Mouse (Mus musculus) adrenal gland (tissue): ENCODE results near the gene Vil1.

Experiments
- intact Hi-C: fragments of 180-260 bp; cut with DNase I; formaldehyde crosslinking; loops from one replicate; pipeline ENCODE4 v1.15.1; 2025
- microRNA-seq, 2 experiments: library from miRNA; unstranded; fragments of <30 nt; microRNA quantifications; one replicate each; pipeline ENCODE4; 2019

Vil1 gene

DNA sequence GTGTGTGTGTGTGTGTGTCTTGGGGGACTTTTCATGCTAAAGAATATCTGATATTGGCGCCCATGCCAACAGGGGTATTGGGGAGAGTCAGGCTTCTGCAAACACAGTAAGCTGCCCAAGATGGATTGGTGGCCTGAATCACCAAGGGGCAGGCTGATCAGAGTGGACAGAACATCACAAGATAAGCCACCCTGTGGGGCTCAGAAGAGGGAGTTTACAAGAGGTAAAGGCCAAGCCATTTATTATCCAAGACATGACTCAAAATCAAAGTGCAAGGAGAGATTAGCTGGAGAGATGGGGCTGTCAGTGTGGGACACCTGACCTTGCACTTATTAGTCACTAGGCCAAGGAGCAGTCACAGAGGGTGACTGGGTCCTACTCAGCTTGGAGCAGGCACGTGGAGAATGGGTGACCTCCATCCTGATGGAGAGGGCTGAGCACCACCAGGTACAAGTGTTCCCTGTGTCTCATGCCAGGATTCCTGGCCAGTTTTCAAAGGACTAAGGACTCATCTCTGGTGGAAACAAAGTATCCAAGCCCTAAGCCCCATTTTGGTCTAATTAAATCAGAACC lies 2.7 kb downstream of the Vil1 start:
- intact Hi-C loops, result no loop called here

DNA sequence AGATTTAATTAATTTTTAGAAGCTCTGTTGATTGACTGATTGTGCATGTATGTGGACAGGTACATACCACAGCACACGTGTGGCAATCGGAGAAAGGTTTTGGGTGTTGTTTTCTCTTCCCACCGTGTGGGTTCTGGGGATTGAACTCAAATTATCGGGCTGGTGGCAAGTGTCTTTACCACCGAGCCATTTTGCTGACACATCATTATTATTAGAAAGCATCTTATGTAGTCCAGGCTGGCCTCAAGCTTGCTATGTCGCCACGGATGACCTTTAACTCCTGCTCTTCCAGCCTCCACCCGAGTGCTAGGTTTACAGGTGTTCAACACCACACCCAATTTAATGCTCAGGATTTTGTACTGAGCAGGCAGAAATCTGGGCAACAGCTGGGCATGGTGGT lies 3.5 kb downstream of the Vil1 start:
- intact Hi-C loops, result no loop called here

DNA sequence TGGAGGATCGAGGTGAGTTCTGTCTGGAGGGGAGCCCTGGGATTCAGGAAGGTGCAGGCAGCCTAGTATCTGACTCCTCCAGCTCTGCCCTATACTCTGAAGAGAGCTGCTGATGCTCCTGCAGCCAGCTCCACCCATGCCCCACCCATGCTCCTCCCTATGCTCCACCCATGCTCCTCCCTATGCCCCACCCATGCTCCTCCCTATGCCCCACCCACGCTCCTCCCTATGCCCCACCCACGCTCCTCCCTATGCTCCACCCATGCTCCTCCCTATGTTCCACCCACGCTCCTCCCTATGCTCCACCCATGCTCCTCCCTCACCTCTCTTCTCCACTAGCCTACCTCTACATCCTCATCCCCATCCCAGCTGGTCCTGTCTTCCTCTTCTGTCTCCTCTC lies 6.0 kb downstream of the Vil1 start:
- intact Hi-C loops, result no loop called here

DNA sequence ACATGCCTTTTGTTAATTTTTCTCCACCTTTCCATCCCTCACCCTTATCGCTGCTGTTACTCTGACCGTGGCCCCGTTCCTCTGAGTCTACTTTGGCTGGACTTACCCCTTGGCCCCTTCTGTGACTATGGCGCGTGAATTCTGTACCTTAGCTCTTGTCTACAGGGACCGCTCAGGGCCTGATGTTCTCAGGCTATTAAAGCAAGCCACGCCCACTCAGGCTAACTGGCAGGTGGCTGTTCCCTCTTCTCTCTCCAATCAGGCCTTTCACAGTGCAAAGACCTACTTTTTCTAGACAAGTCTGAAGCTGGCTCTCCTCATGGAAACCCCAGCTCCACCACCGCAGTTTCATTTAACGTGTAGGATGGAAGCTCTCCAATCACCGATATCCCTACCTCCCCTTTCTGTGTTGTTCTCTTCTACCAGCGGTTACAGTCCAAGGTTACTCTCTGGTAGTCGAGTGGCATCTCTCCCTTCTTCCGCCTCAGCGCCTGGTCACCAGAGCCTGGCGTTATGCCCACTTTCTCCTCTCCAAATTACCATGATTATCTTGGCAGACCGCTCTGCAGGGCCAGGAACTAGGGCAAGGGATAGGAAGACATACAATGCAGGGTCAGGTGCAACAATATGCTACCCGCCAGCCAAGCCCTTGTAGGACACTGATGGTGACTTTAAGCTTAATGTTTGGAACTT lies 9.7 kb downstream of the Vil1 start:
- intact Hi-C loops, result no loop called here

DNA sequence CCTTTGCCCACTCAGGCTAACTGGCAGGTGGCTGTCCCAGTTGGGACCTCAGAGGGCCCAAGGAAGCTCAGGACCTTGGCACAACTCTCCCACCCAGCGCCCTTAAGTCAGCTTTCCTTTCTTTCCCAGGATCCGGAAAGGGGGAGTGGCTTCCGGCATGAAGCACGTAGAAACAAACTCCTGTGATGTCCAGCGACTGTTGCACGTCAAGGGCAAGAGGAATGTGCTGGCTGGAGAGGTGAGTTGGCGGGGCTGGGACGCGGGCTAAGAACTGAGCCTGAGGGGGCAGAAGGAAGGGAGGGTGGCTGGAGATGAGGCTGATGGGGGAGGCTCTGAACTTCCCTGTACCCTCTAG lies 10.2 kb downstream of the Vil1 start:
- intact Hi-C loops, result no loop called here

DNA sequence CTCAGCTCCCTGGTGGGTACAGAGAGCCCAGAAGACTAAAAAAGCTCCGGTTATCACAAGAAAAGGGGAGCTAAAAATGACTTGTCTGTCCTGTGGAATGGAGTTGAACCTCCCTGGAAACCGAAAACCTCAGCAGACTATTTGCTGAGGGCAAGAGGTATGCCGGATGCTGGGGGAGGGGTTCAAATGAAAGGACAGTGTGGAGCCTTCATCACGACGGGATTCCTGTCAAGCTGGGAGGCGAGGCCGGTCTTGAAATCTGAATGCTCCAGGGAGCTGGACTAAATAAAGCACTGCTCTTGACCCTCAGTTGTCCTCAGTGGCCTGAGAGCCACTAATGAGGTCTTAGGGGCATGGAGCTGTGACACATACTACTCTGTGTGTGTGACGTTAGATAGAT lies 14.0 kb downstream of the Vil1 start:
- intact Hi-C loops, result no loop called here

DNA sequence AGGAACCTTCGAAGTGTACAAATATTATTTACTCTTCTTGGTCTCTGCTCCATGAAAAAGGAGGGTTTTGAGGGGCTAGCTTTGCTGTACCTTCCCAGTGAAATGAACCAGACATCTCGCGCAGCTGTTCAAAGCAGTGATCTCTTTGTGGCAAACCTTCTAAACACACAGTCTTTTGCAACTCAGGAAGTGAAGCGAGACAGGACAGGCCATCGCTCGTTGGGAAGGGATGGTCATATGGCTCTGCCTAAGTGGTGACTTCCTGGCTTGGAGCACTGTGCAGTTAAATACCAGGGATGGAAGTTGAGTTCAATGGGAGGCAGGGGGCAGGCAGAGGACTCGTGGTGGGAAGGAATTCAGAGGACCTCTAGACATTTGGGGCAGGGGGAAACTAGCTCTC lies 16.7 kb downstream of the Vil1 start:
- intact Hi-C loops, result no loop called here

DNA sequence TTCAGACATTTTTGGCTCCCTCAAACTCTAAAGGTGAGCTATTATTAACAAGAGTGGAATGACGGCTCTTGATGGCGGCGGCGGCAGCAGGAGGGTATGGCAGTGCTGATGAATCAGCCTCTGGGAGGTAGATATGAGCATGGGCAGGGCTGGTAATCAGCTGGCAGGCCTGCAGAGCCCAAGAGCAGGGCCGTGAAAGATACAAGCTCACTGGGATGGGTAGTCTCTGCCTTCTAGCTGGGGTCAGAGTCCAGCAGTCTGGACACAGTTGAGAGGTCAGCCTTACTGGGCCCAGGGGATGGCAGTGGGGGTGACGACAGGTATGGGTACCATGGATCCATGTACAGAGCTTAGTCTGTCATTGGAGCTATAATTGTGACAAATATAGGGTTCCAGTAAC lies 24.0 kb downstream of the Vil1 start:
- intact Hi-C loops, result no loop called here

DNA sequence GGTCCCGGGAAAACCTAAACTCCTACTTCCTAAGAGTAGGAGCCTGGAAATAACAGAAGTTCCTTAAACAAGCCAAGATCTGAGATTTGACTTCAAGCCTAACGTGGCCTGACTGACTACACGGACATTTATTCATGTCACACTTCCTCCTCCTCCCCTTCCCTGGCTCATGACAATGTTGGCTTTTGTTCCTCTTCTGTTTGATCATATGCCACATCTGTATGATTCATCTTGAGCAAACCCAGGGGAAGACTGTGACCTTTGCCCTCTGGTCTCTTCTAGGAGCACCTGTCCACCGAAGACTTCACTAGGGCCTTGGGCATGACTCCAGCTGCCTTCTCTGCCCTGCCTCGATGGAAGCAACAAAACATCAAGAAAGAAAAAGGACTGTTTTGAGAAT lies 25.4 kb downstream of the Vil1 start:
- intact Hi-C loops, result no loop called here

DNA sequence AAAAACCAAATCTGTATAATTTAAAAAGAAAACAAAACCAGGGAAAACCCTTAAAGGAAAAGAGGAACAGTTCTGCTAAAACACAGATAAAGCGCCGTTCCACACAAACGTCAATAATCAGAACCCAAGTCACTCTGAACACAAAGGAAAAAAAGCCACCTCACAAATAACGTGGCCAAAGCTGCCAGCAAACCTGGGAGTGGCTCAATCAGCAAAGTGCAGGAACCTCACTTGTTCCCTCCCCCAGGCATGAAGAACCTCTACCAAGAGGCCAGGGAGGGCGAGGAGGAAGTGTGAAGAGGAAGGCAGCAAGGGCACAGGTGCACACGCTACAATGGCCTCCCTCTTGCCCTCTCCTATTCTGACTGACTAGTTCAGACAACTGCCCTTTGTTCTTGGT lies 26.4 kb downstream of the Vil1 start:
- intact Hi-C loops, result no loop called here

DNA sequence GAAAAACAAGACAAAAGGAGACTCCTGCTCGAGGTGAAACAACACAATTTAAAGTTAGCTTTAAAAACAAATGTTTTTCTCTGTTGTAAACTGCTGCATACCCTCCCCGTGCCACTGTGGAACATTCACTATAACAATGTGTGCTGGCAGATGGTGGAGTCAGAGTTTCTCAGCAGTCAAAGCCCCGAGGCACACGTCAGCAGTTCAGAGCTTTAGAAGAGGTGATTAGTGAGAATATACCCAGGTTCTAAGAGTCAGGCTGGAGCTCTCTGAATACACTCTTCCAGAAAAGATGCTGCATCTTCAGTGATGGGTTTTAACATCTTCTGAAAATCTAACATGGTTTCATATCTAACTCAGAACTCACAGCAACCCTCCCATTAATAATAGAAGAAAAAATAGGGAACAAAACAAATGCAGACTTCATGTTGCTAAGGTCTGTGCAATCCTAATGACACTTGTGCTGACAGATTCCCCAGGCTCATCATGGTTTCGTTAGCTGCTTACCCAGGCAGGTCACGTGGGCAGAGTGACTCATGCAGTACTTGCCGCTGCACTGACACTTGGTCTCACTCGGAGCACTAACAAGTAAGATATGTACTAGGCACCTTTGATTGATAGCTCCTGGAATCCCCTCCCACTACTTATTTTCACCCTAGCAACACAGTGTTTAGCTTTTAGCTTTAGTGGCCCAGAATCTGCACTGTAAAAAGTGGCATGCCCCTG lies 28.7 kb downstream of the Vil1 start:
- intact Hi-C loops, result no loop called here

DNA sequence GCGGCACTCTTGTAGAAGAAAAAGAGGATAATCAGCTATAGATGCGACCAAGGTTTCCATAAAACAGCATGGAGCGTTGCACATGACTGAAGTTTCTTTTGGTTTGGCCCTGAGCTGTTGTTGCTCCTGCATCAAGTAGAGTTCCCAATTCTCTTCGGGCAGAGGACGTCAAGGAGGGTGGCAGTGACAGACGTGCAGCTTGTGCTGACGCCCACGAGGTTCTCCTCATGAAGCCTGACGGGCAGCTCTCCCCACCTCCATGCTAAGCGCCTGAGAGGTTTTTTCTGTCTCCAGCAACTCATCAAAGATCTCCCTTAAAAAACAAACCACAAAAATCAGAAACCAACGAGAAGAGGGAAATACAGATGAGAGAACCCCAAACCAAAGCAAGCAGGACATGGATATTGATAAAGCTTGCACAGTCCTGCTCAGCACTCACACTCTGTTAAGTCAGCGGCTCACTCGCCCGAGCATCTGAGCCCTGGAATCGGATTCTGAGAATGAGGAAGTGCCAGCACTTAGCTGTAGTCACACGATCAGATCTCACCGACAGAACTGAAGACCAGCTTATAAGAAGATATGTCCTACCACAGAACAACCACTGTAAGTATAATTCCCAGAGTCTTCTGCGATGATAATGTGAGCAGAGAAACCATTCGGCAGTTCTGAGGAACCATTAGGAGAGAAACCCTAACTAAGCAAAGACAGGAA lies 30.1 kb downstream of the Vil1 start:
- intact Hi-C loops, result no loop called here

DNA sequence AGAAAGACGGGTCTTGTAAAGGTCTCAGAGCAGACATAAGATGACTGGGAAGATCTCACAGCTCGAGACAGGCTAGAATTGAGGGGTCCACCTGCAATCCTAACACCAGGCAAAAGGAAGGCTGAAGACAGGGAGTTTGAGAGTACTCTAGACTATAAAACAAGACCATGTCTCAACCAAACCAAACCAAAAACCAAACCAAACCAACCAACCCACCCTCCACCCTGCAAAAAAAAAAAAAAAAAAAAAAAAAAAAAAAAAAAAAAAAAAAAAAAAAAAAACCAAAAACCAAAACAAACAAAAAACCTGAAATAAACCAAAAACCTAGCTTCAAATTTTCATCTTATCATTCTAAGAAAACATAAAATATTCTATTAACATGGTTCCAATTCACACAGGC lies 35.4 kb downstream of the Vil1 start:
- intact Hi-C loops, result loop anchor here (10.0 kb wide), 1 partner anchor 240 kb away; no protein-coding TSS in a partner anchor

DNA sequence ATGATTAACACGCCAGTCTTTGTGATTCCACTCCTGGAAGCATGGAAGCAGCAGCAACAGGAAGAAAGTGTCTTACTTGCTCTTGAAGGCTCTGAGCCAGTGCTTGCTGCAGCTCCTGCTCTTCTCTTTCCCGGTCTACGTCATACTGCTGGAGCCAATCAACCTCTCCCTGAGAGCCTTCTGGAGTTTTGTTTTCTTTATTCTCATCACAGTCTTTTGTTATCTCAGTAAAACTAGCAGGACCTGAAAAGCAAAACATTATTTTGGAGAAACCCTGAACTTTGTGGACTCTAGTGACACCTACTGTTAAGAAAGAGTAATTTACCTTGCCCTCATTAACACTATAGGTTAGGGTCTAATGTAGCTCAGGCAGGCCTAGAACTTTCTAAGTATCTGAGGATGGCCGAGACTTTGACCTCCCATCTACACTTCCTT lies 43.5 kb downstream of the Vil1 start:
- intact Hi-C loops, result loop anchor here (5.0 kb wide), 1 partner anchor 140 kb away; no protein-coding TSS in a partner anchor

DNA sequence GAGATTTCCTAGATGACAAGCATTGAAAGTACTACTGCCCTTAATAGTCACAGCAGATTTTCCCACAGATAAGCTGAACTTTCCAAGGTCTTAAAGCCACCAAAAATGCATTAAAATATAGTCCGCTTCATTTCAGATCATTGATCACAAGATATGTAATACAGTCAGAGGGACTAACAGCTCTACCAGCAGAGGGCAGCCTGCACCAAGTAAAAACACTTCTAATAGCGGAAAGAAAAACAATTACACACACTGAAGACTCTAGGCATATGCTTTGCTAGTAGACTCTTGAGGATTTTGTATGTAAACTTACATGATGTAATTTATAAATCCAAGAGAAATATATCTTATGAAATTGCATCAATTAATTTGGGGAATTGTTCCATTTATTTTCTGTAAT lies 51.1 kb downstream of the Vil1 start:
- intact Hi-C loops, result loop anchor here (5.0 kb wide), 1 partner anchor 297 kb away; no protein-coding TSS in a partner anchor

Small RNAs within 50 kb of the gene (microRNA-seq; reads per million reads assigned to microRNA genes)
- 20,101 to 27,654 reads per million in 2 experiments for gene Mir26b
